Mouse (Mus musculus): ENCODE measurements at regions not wholly inside any gene's neighbourhood (a gene's known extent, or its start where the extent isn't known, plus 50 kb on each side); places are given as distances from the start of the nearest gene placed in this dataset.
A peak's percentile ranks its signal among the peaks of the same experiment; 100 is the strongest.

- ATAC-seq (ENCODE audit: low FRiP score) = no peak
- H3K9me3 ChIP-seq = no peaks in the 10 kb centered on the region
- H3K36me3 ChIP-seq = no peaks in the 10 kb centered on the region
- no peak overlapping the region for H3K4me2 ChIP-seq
- no peaks in the 10 kb centered on the region for H3K4me1 ChIP-seq (replicated peaks)
- H3K4me3 ChIP-seq = no peak overlapping the region
- no peak overlapping the region for H3K9ac ChIP-seq
- no peak overlapping the region for H3K27ac ChIP-seq
- 89% methylated on average over 4 of the region's 4 CpGs for WGBS
- no peaks in the 10 kb centered on the region for H3K27me3 ChIP-seq
These were observed 274.3 kb upstream of the Clnk start for GRCm38 (mm10) chr5:39150891-39151290.

GRCm38 (mm10) chr5:39145658-39146057 is 269.0 kb upstream of the Clnk start:
- no peak overlapping the region for H3K4me3 ChIP-seq
- H3K9me3 ChIP-seq = no peaks in the 10 kb centered on the region
- H3K4me2 ChIP-seq = no peak overlapping the region
- H3K9ac ChIP-seq = no peak overlapping the region
- no peak overlapping the region for H3K27ac ChIP-seq
- H3K4me1 ChIP-seq (replicated peaks) = no peaks in the 10 kb centered on the region
- no peak for ATAC-seq (ENCODE audit: low FRiP score)
- WGBS = 61% methylated on average over 2 of the region's 2 CpGs
- H3K36me3 ChIP-seq = no peaks in the 10 kb centered on the region
- H3K27me3 ChIP-seq = no peaks in the 10 kb centered on the region

- no peaks in the 10 kb centered on the region for H3K27me3 ChIP-seq
- 87% methylated on average over 10 of the region's 10 CpGs for WGBS
- H3K36me3 ChIP-seq = no peaks in the 10 kb centered on the region
- H3K4me2 ChIP-seq = no peak overlapping the region
- no peak overlapping the region for H3K27ac ChIP-seq
- ATAC-seq (ENCODE audit: low FRiP score) = 0 out of 2 replicates have a peak, but pooled peaks have one; percentile 55
- H3K9ac ChIP-seq = no peak overlapping the region
- H3K4me1 ChIP-seq (replicated peaks) = no peaks in the 10 kb centered on the region
- H3K9me3 ChIP-seq = no peaks in the 10 kb centered on the region
- no peak overlapping the region for H3K4me3 ChIP-seq
These were observed 267.6 kb upstream of the Clnk start for GRCm38 (mm10) chr5:39144225-39144624.

- Histone ChIP-seq H3K36me3 (no peaks in the 10 kb centered on the region), H3K9me3 (no peaks in the 10 kb centered on the region), H3K27me3 (no peaks in the 10 kb centered on the region), H3K4me3 (no peak overlapping the region), H3K4me2 (no peak overlapping the region), H3K9ac (no peak overlapping the region), H3K4me1 (replicated peaks) (no peaks in the 10 kb centered on the region), H3K27ac (no peak overlapping the region)
- no peak for ATAC-seq (ENCODE audit: low FRiP score)
- WGBS = 69% methylated on average over 4 of the region's 4 CpGs
These were observed 267.0 kb upstream of the Clnk start for GRCm38 (mm10) chr5:39143648-39144047.

GRCm38 (mm10) chr5:39138375-39138774 is 261.8 kb upstream of the Clnk start:
- H3K9ac ChIP-seq = no peak overlapping the region
- no peak overlapping the region for H3K4me2 ChIP-seq
- H3K36me3 ChIP-seq = no peaks in the 10 kb centered on the region
- H3K4me3 ChIP-seq = no peak overlapping the region
- 87% methylated on average over 3 of the region's 3 CpGs for WGBS
- no peaks in the 10 kb centered on the region for H3K27me3 ChIP-seq
- no peaks in the 10 kb centered on the region for H3K4me1 ChIP-seq (replicated peaks)
- no peaks in the 10 kb centered on the region for H3K9me3 ChIP-seq
- no peak for ATAC-seq (ENCODE audit: low FRiP score)
- no peak overlapping the region for H3K27ac ChIP-seq

GRCm38 (mm10) chr5:39128931-39129330 is 252.3 kb upstream of the Clnk start:
- no peak overlapping the region for H3K27ac ChIP-seq
- no peak overlapping the region for H3K9ac ChIP-seq
- no peak overlapping the region for H3K4me2 ChIP-seq
- no peak for ATAC-seq (ENCODE audit: low FRiP score)
- H3K4me3 ChIP-seq = no peak overlapping the region
- no peaks in the 10 kb centered on the region for H3K9me3 ChIP-seq
- no peaks in the 10 kb centered on the region for H3K27me3 ChIP-seq
- H3K36me3 ChIP-seq = no peaks in the 10 kb centered on the region
- H3K4me1 ChIP-seq (replicated peaks) = no peaks in the 10 kb centered on the region

- Histone ChIP-seq H3K4me3 (no peak overlapping the region), H3K4me2 (no peak overlapping the region), H3K27me3 (no peaks in the 10 kb centered on the region), H3K36me3 (no peaks in the 10 kb centered on the region), H3K27ac (no peak overlapping the region), H3K4me1 (replicated peaks) (no peaks in the 10 kb centered on the region), H3K9me3 (no peaks in the 10 kb centered on the region), H3K9ac (no peak overlapping the region)
- WGBS = 89% methylated on average over 4 of the region's 4 CpGs
- no peak; the same call in 1 of the 2 replicates for ATAC-seq (ENCODE audit: low FRiP score)
These were observed 250.2 kb upstream of the Clnk start for GRCm38 (mm10) chr5:39126833-39127232.

- no peak for ATAC-seq (ENCODE audit: low FRiP score)
- Histone ChIP-seq H3K4me2 (no peak overlapping the region), H3K9me3 (no peaks in the 10 kb centered on the region), H3K27ac (no peak overlapping the region), H3K9ac (no peak overlapping the region), H3K4me3 (no peak overlapping the region), H3K36me3 (no peaks in the 10 kb centered on the region), H3K27me3 (no peaks in the 10 kb centered on the region), H3K4me1 (replicated peaks) (no peaks in the 10 kb centered on the region)
- 75% methylated on average over 2 of the region's 2 CpGs for WGBS
These were observed 249.7 kb upstream of the Clnk start for GRCm38 (mm10) chr5:39126270-39126691.

- Histone ChIP-seq H3K4me1 (replicated peaks) (no peaks in the 10 kb centered on the region), H3K27me3 (no peaks in the 10 kb centered on the region), H3K27ac (no peak overlapping the region), H3K9ac (no peak overlapping the region), H3K9me3 (no peaks in the 10 kb centered on the region), H3K4me2 (no peak overlapping the region), H3K36me3 (no peaks in the 10 kb centered on the region), H3K4me3 (no peak overlapping the region)
- WGBS = 100% methylated on average over 1 of the region's 1 CpGs
- ATAC-seq (ENCODE audit: low FRiP score) = no peak
These were observed 233.7 kb upstream of the Clnk start for GRCm38 (mm10) chr5:39110336-39110735.

- Histone ChIP-seq H3K4me3 (no peak overlapping the region), H3K27me3 (no peaks in the 10 kb centered on the region), H3K27ac (no peak overlapping the region), H3K4me2 (no peak overlapping the region), H3K4me1 (replicated peaks) (no peaks in the 10 kb centered on the region), H3K36me3 (no peaks in the 10 kb centered on the region), H3K9me3 (no peaks in the 10 kb centered on the region), H3K9ac (no peak overlapping the region)
- no peak for ATAC-seq (ENCODE audit: low FRiP score)
- WGBS = 87% methylated on average over 3 of the region's 3 CpGs
These were observed 232.9 kb upstream of the Clnk start for GRCm38 (mm10) chr5:39109526-39109925.

- H3K27me3 ChIP-seq = no peaks in the 10 kb centered on the region
- 28% methylated on average over 5 of the region's 5 CpGs for WGBS
- ATAC-seq (ENCODE audit: low FRiP score) = no peak
These were observed 222.5 kb upstream of the Clnk start for GRCm38 (mm10) chr5:39099113-39099512.

GRCm38 (mm10) chr5:39094875-39095274 is 218.3 kb upstream of the Clnk start:
- Histone ChIP-seq H3K4me2 (no peak overlapping the region), H3K4me3 (no peak overlapping the region), H3K9ac (no peak overlapping the region), H3K36me3 (no peaks in the 10 kb centered on the region), H3K9me3 (no peaks in the 10 kb centered on the region), H3K4me1 (replicated peaks) (no peaks in the 10 kb centered on the region), H3K27ac (no peak overlapping the region), H3K27me3 (no peaks in the 10 kb centered on the region)
- WGBS = 87% methylated on average over 3 of the region's 3 CpGs
- ATAC-seq (ENCODE audit: low FRiP score) = no peak

More at GRCm38 (mm10) chr5:39099113-39099512, 222.5 kb upstream of the Clnk start:
- Histone ChIP-seq H3K9me3 (no peaks in the 10 kb centered on the region), H3K4me1 (replicated peaks) (no peaks in the 10 kb centered on the region), H3K36me3 (no peaks in the 10 kb centered on the region), H3K4me3 (no peak overlapping the region), H3K27ac (no peak overlapping the region), H3K9ac (no peak overlapping the region), H3K4me2 (no peak overlapping the region)

GRCm38 (mm10) chr5:39076555-39077178 is 200.1 kb upstream of the Clnk start:
- no peak overlapping the region for H3K9ac ChIP-seq
- WGBS = 44% methylated on average over 11 of the region's 11 CpGs
- H3K4me2 ChIP-seq = no peak overlapping the region
- no peaks in the 10 kb centered on the region for H3K9me3 ChIP-seq
- no peaks in the 10 kb centered on the region for H3K27me3 ChIP-seq
- no peak overlapping the region for H3K4me3 ChIP-seq
- no peaks in the 10 kb centered on the region for H3K36me3 ChIP-seq
- ATAC-seq (ENCODE audit: low FRiP score) = peak; percentile 88
- no peak overlapping the region for H3K27ac ChIP-seq
- no peaks in the 10 kb centered on the region for H3K4me1 ChIP-seq (replicated peaks)
